Mouse (Mus musculus) neural tube, embryonic 13.5 days (tissue): ENCODE measurements at regions not wholly inside any gene's neighbourhood (a gene's known extent, or its start where the extent isn't known, plus 50 kb on each side); places are given as distances from the start of the nearest gene placed in this dataset.

ENCODE experiments used
- ATAC-seq: fragments of 200-750 bp; cut with Nextera tagmentation; 2 replicates; pipeline ENCODE4 v1.8.0; 2017; ENCODE audit warnings: low read depth, mild to moderate bottlenecking, moderate TSS enrichment, moderate library complexity
- H3K27ac ChIP-seq: fragments of 300-500 bp; sonication (generic); replicated peaks from 2 replicates; pipeline ENCODE4 v1.5.1; 2015; ENCODE audit warnings: moderate library complexity, mild to moderate bottlenecking, inconsistent platforms
- H3K27me3 ChIP-seq: fragments of 300-500 bp; sonication (generic); 2 replicates; pipeline ENCODE4 v1.6.1; 2015; ENCODE audit warnings: mild to moderate bottlenecking, inconsistent platforms
- H3K36me3 ChIP-seq: fragments of 300-500 bp; sonication (generic); 2 replicates; pipeline ENCODE4 v1.6.1; 2015; ENCODE audit warnings: mild to moderate bottlenecking, inconsistent platforms
- H3K4me1 ChIP-seq: fragments of 300-500 bp; sonication (generic); replicated peaks from 2 replicates; pipeline ENCODE4 v1.6.1; 2015; ENCODE audit warnings: inconsistent platforms
- H3K4me2 ChIP-seq: fragments of 300-500 bp; sonication (generic); 2 replicates; pipeline ENCODE4 v1.6.1; 2015; ENCODE audit warnings: inconsistent platforms, mild to moderate bottlenecking, moderate library complexity
- H3K4me3 ChIP-seq: fragments of 300-500 bp; sonication (generic); 2 replicates; pipeline ENCODE4 v1.5.1; 2015; ENCODE audit warnings: mild to moderate bottlenecking, inconsistent platforms
- H3K9ac ChIP-seq: fragments of 300-500 bp; sonication (generic); 2 replicates; pipeline ENCODE4 v1.6.1; 2015; ENCODE audit warnings: moderate library complexity, mild to moderate bottlenecking, inconsistent platforms
- H3K9me3 ChIP-seq: fragments of 300-500 bp; sonication (generic); 2 replicates; pipeline ENCODE4 v1.6.1; 2016; ENCODE audit warnings: inconsistent platforms
- WGBS: fragments of 180-500 bp; shearing (Covaris S2); methylation state at CpG from one replicate; pipeline ENCODE4 v1.1.7; 2015; 5-methylcytosine and 5-hydroxymethylcytosine counted together

DNA sequence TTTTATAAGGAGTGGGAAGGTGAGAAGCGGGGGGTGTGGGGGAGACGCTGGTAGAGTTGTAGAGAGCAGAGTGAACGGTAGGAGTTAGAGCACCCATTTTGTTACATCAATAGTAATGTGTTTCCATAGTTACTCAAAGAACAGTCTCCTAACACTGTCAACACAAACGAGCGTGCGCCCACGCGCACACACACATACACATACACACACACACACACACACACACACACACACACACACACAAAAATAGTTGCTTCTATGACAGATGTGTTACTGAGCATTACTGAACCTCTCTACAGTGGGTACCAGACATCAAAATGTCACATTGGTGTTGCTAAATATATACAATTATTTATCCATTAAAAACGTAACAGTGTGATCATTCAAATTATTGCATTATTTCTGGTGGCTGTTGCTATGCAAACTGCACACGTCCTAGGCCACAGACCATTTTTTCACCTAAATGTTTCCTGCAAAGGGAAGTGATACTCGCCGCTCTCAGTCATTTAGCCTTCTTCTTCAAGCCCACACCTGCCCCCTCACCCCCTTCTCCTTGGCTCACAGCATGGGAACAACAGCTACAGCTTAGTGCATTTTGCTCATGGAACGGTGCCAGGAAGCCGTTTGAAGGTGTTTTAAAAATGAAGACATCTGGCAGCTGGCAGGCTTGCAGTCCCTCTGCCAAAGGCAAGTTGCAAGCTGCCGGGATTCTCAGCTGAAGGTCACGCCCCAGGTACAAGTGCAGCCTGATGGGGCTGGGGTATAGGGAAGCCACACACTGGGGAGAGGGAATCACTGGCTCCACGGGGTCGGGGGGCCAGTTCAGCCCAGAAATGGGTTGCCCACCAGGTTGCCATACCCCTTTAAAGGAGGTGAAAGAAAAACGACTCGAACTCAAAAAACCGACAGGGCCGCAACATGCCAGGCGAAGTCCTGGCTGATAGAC is 193.4 kb upstream of the Sox2 start:
- H3K27ac ChIP-seq, result peak overlapping the region; percentile 6; the same call in 1 of the 2 replicates
- H3K9ac ChIP-seq, result no peak overlapping the region
- H3K4me2 ChIP-seq, result no peak overlapping the region

DNA sequence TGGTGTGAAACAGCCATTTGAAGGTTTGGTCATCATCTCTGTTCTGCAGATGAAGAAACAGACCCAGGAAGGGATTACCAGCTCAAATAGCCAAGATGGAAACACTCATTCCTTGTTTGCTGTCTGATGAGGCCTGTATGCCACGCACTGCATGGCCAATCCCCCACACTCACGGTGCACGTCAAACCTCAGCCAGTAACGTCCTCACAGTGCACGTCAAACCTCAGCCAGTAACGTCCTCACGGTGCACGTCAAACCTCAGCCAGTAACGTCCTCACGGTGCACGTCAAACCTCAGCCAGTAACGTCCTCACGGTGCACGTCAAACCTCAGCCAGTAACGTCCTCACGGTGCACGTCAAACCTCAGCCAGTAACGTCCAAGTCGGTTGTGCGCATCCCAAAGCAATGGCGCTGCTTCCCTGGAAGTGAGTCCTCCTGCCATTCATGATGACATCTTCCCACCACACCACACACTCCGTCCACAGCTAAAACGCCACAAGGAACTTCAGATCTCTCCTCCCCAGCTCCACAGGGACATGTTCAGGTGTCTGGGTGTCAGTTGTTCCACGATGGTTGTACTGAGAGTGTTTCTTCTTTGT is 196.1 kb upstream of the Sox2 start:
- Histone ChIP-seq H3K9me3 (no peaks in the 10 kb centered on the region), H3K4me2 (no peak overlapping the region), H3K27me3 (no peaks in the 10 kb centered on the region), H3K4me3 (no peak overlapping the region), H3K4me1 (peaks cover 13% of the 10 kb centered on the region), H3K9ac (no peak overlapping the region), H3K27ac (no peak overlapping the region), H3K36me3 (no peaks in the 10 kb centered on the region)
- no peak for ATAC-seq
- WGBS, result 91% methylated on average over 24 of the region's 24 CpGs

More for the DNA sequence above, 193.4 kb upstream of the Sox2 start:
- H3K36me3 ChIP-seq, result no peaks in the 10 kb centered on the region
- H3K4me1 ChIP-seq, result peaks cover 13% of the 10 kb centered on the region
- no peak overlapping the region for H3K4me3 ChIP-seq
- WGBS, result 53% methylated on average over 23 of the region's 23 CpGs
- ATAC-seq, result peak; percentile 71
- no peaks in the 10 kb centered on the region for H3K9me3 ChIP-seq
- H3K27me3 ChIP-seq, result no peaks in the 10 kb centered on the region

GRCm38 (mm10) chr3:34445354-34445753 is 204.9 kb upstream of the Sox2 start:
- Histone ChIP-seq H3K9ac (no peak overlapping the region), H3K27me3 (peaks cover 27% of the 10 kb centered on the region), H3K36me3 (no peaks in the 10 kb centered on the region), H3K4me3 (no peak overlapping the region), H3K4me1 (peaks cover 39% of the 10 kb centered on the region), H3K4me2 (no peak overlapping the region), H3K9me3 (peaks cover 3% of the 10 kb centered on the region; the same call in 1 of the 2 replicates), H3K27ac (0 out of 2 replicates have a peak overlapping the region, but pooled peaks have one; percentile 54)
- no peak for ATAC-seq
- 36% methylated on average over 7 of the region's 7 CpGs for WGBS

DNA sequence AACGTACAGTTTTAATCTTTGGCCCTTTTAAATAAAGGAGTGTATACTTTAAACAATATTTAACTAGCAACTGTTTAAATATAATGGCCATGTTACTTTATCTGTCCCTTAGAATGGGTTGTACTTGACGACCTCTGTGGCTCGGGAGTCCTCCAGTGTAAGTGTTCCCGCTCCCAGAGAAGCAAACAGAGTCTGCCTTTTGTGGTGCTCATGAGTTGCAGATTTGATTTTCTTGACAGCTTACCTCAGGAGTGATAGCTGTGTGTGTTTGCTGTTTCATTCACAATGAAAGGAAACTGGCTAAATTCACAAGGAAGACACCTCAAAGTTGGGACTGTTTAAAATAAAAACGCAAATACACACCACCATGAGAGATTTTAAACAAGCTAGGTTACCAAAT is 205.4 kb upstream of the Sox2 start:
- no peak overlapping the region for H3K9ac ChIP-seq
- H3K36me3 ChIP-seq, result no peaks in the 10 kb centered on the region
- H3K4me2 ChIP-seq, result no peak overlapping the region
- H3K4me3 ChIP-seq, result no peak overlapping the region
- H3K27ac ChIP-seq, result peak overlapping the region; percentile 54; the same call in 1 of the 2 replicates
- H3K27me3 ChIP-seq, result peaks cover 27% of the 10 kb centered on the region
- 39% methylated on average over 5 of the region's 5 CpGs for WGBS
- no peak for ATAC-seq
- H3K4me1 ChIP-seq, result peaks cover 39% of the 10 kb centered on the region
- H3K9me3 ChIP-seq, result peaks cover 3% of the 10 kb centered on the region; the same call in 1 of the 2 replicates

- no peak overlapping the region for H3K4me3 ChIP-seq
- peaks cover 3% of the 10 kb centered on the region; the same call in 1 of the 2 replicates for H3K9me3 ChIP-seq
- WGBS, result 12% methylated on average over 28 of the region's 28 CpGs
- H3K4me2 ChIP-seq, result peak overlapping the region; percentile 41
- peak overlapping the region; percentile 35; the same call in 1 of the 2 replicates for H3K27ac ChIP-seq
- peak overlapping the region; percentile 4; the same call in 1 of the 2 replicates for H3K9ac ChIP-seq
- ATAC-seq, result peak; percentile 85
- peaks cover 39% of the 10 kb centered on the region for H3K4me1 ChIP-seq
- H3K27me3 ChIP-seq, result peaks cover 30% of the 10 kb centered on the region
- H3K36me3 ChIP-seq, result no peaks in the 10 kb centered on the region
These were observed 206.2 kb upstream of the Sox2 start for GRCm38 (mm10) chr3:34443731-34444628.

DNA sequence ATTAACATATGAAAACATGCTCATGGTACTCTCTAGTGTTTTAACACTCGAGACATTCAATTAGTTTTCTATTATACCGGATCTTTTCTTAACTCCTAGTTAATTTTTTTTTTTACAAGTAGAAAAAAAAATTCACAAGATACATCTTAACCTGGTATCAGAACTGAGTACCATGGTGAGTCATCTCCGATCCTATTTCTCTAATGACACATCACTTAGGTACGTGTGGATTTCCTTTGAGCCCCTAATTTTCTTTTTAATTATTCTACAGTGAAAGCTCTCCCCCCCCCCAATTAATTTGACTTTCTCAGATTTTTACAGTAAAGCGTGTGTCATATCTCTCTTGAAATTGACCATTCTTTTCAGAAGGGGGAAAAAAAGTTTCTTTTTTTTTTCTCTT is 206.9 kb upstream of the Sox2 start:
- 33% methylated on average over 5 of the region's 5 CpGs for WGBS
- H3K36me3 ChIP-seq, result no peaks in the 10 kb centered on the region
- no peak overlapping the region for H3K9ac ChIP-seq
- H3K27ac ChIP-seq, result no peak overlapping the region; the same call in 1 of the 2 replicates
- peaks cover 3% of the 10 kb centered on the region; the same call in 1 of the 2 replicates for H3K9me3 ChIP-seq
- no peak overlapping the region for H3K4me3 ChIP-seq
- peak overlapping the region; percentile 41; the same call in 1 of the 2 replicates for H3K4me2 ChIP-seq
- no peak for ATAC-seq
- peaks cover 39% of the 10 kb centered on the region for H3K4me1 ChIP-seq
- peaks cover 30% of the 10 kb centered on the region for H3K27me3 ChIP-seq

DNA sequence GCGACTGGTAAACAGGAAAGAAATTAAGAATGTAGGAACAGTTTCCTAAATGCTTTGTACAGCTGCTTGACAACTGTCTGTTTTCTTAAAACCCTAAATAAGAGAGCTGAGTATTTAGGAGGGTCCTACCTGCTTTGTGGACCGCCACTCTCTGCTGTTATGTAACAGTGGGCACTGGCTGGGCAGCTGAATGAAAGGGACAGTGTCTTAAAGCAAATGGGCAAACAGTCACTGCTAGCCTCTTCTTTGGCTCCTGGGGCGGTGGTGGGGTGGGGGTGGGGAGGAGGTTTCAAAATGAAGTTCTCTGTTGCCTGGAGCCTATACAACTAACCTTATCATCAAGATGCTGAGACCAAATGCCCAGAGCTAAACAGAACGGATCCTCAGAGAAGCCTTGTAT is 208.4 kb upstream of the Sox2 start:
- ATAC-seq, result peak; percentile 51; the same call in 1 of the 2 replicates

DNA sequence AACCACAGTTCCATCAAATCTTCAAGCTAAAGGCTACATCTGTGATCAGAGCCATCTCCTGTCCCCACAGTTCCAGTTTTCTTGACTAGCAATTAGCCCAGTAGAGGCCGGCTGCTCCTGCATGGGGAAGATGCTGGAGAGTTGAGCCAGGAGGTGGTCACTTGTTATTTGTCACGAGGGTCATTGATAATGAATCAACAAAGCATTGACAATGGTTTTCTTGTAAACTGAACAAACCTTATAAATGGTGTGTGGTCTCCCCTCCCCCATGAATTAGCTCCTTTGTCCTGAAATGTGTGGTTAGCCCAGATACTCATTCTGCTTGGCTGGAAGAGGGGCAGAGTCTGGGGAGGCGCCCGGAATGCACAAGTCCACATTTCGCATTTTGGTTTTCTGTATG is 208.9 kb upstream of the Sox2 start:
- Histone ChIP-seq H3K4me2 (no peak overlapping the region), H3K4me3 (no peak overlapping the region), H3K27me3 (peaks cover 26% of the 10 kb centered on the region), H3K9me3 (no peaks in the 10 kb centered on the region), H3K4me1 (peaks cover 37% of the 10 kb centered on the region), H3K36me3 (no peaks in the 10 kb centered on the region), H3K27ac (peak overlapping the region; percentile 59), H3K9ac (no peak overlapping the region)
- ATAC-seq, result peak; percentile 60; the same call in 1 of the 2 replicates
- 12% methylated on average over 5 of the region's 5 CpGs for WGBS

More for the DNA sequence above, 208.4 kb upstream of the Sox2 start:
- peaks cover 39% of the 10 kb centered on the region for H3K4me1 ChIP-seq
- peaks cover 3% of the 10 kb centered on the region; the same call in 1 of the 2 replicates for H3K9me3 ChIP-seq
- peaks cover 30% of the 10 kb centered on the region for H3K27me3 ChIP-seq
- no peaks in the 10 kb centered on the region for H3K36me3 ChIP-seq
- no peak overlapping the region for H3K4me3 ChIP-seq
- 31% methylated on average over 4 of the region's 4 CpGs for WGBS
- H3K9ac ChIP-seq, result no peak overlapping the region
- peak overlapping the region; percentile 59 for H3K27ac ChIP-seq
- H3K4me2 ChIP-seq, result peak overlapping the region; percentile 7; the same call in 1 of the 2 replicates

GRCm38 (mm10) chr3:34434901-34435300 is 215.3 kb upstream of the Sox2 start:
- H3K9me3 ChIP-seq, result 0 out of 2 replicates have a peak, but pooled peaks cover 7% of the 10 kb centered on the region
- ATAC-seq, result no peak
- H3K36me3 ChIP-seq, result no peaks in the 10 kb centered on the region
- peaks cover 8% of the 10 kb centered on the region; the same call in 1 of the 2 replicates for H3K4me1 ChIP-seq
- no peak overlapping the region for H3K27ac ChIP-seq
- 0 out of 2 replicates have a peak, but pooled peaks cover 4% of the 10 kb centered on the region for H3K27me3 ChIP-seq
- 54% methylated on average over 9 of the region's 9 CpGs for WGBS
- no peak overlapping the region for H3K4me2 ChIP-seq
- no peak overlapping the region for H3K4me3 ChIP-seq
- H3K9ac ChIP-seq, result no peak overlapping the region

GRCm38 (mm10) chr3:34427967-34428366 is 222.2 kb upstream of the Sox2 start:
- Histone ChIP-seq H3K9me3 (0 out of 2 replicates have a peak, but pooled peaks cover 7% of the 10 kb centered on the region), H3K4me2 (no peak overlapping the region), H3K36me3 (no peaks in the 10 kb centered on the region), H3K4me1 (peaks cover 5% of the 10 kb centered on the region; the same call in 1 of the 2 replicates), H3K9ac (no peak overlapping the region), H3K4me3 (no peak overlapping the region), H3K27me3 (no peaks in the 10 kb centered on the region), H3K27ac (no peak overlapping the region)
- ATAC-seq, result no peak
- 92% methylated on average over 8 of the region's 8 CpGs for WGBS

GRCm38 (mm10) chr3:34427495-34427894 is 222.7 kb upstream of the Sox2 start:
- 0 out of 2 replicates have a peak, but pooled peaks cover 4% of the 10 kb centered on the region for H3K9me3 ChIP-seq
- no peak for ATAC-seq
- no peak overlapping the region for H3K9ac ChIP-seq
- no peaks in the 10 kb centered on the region for H3K36me3 ChIP-seq
- H3K4me3 ChIP-seq, result no peak overlapping the region
- H3K4me1 ChIP-seq, result peaks cover 8% of the 10 kb centered on the region
- WGBS, result 88% methylated on average over 4 of the region's 4 CpGs
- H3K27ac ChIP-seq, result no peak overlapping the region
- no peak overlapping the region for H3K4me2 ChIP-seq
- no peaks in the 10 kb centered on the region for H3K27me3 ChIP-seq
